Mouse (Mus musculus) olfactory bulb, adult 2 months (tissue): Measurements from ENCODE around the gene Chrna7. TPM values are rescaled to one million over a fixed set of nuclear protein-coding genes. Genes with fewer than 3 reads are reported as not detected.

Experiments used
- H3K27ac ChIP-seq: fragments of 200-500 bp; 2 replicates; pipeline ENCODE4 v1.5.1; 2012; ENCODE audit warnings: low read depth, low read length; ENCODE audit not compliant: insufficient read depth
- H3K4me1 ChIP-seq: fragments of 200-500 bp; 2 replicates; pipeline ENCODE4 v1.6.1; 2012; ENCODE audit warnings: low read length; ENCODE audit not compliant: control insufficient read depth, insufficient read depth
- H3K4me3 ChIP-seq: fragments of 200-500 bp; 2 replicates; pipeline ENCODE4 v1.5.1; 2012; ENCODE audit warnings: mild to moderate bottlenecking, low read depth, low read length, moderate library complexity; ENCODE audit not compliant: insufficient read depth
- CTCF ChIP-seq: fragments of 200-500 bp; IDR thresholded peaks from 2 replicates; pipeline ENCODE4 v1.5.1; 2012; ENCODE audit warnings: low read depth, mild to moderate bottlenecking, low read length, moderate library complexity; ENCODE audit not compliant: insufficient read depth
- POLR2A ChIP-seq: fragments of 200-500 bp; IDR thresholded peaks from 2 replicates; pipeline ENCODE4 v1.6.1; 2012; ENCODE audit warnings: mild to moderate bottlenecking, low read depth, low read length, moderate library complexity; ENCODE audit not compliant: insufficient read depth
- WGBS: fragments of 180-500 bp; shearing (Covaris S2); methylation state at CpG from one replicate; pipeline ENCODE4 v1.1.7; 2018; 5-methylcytosine and 5-hydroxymethylcytosine counted together
- polyA plus RNA-seq: library from polyadenylated mRNA; stranded (reverse); fragments of >200 nt; gene quantifications from 2 replicates; pipeline ENCODE4 v1.2.4, GENCODE M21; 2012; ENCODE audit warnings: low replicate concordance; ENCODE audit not compliant: missing spikeins, insufficient read depth, insufficient read length

Chrna7 gene
- polyA plus RNA-seq, 1 experiment = not detected

GRCm38 (mm10) chr7:63113252-63113651, 99.1 kb downstream of the Chrna7 start:
- H3K4me1 ChIP-seq = no peaks in the 10 kb centered on the region
- 88% methylated on average over 2 of the region's 2 CpGs for WGBS
- no peak overlapping the region for H3K27ac ChIP-seq
- H3K4me3 ChIP-seq = no peak overlapping the region
- TF ChIP-seq POLR2A = no peak
- TF ChIP-seq CTCF = no peak

DNA sequence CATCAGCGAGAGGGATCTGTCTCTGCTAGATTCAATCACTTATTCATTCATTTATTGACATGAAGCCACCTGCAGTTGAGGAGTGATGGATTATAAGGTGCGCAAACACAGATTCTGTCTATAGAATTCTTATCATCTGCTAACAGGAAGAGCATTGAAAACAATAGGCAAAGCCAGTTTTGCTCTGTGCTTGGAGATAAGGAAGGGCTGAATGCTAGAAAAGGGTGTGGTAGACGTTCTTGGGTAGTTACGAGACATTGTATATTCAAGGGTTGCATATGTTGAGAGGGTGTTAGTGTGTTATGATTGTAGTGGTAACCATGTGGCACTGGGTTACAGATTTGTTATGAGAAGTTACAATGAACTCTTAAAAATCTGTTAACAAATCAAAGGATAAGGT, 103.0 kb downstream of the Chrna7 start:
- no peak overlapping the region for H3K4me3 ChIP-seq
- TF ChIP-seq POLR2A (no peak), CTCF (no peak)
- 94% methylated on average over 4 of the region's 4 CpGs for WGBS
- H3K27ac ChIP-seq = no peak overlapping the region
- H3K4me1 ChIP-seq = no peaks in the 10 kb centered on the region

- 71% methylated on average over 4 of the region's 4 CpGs for WGBS
- Histone ChIP-seq H3K27ac (no peak overlapping the region), H3K4me3 (no peak overlapping the region), H3K4me1 (peaks cover 4% of the 10 kb centered on the region)
- TF ChIP-seq POLR2A (no peak), CTCF (no peak)
These were observed 126.4 kb downstream of the Chrna7 start for GRCm38 (mm10) chr7:63085954-63086353.

DNA sequence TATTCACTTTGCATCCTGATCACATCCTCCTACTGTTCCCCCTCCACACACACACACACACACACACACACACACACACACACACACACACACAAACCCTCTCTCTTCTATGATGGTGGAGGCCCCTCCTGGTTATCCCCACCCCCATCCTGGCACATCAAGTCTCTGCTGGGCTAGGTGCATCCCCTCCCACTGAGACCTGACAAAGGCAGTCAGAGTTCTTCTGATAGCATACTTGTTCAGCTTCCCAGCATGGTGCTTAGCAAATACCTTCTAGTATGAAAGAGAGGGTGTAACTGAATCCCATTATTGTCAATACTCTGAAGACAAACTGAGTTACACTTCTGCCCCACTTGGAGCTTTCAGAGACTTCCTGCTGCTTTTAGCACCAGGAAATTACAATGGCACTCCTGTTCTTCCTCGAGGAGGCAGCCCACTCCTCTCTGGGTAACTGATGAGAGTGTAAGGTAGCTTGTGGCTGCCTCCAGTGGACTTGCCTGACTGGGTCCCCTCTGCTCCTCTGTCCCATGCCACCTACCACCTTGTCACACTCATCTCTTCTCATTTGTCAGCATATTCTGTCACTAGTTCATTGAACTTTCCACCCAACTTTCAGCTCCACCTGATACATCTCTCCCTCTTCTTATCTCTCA, 127.9 kb downstream of the Chrna7 start:
- no peak overlapping the region for H3K27ac ChIP-seq
- WGBS = 0% methylated on average over 1 of the region's 1 CpGs
- TF ChIP-seq POLR2A = no peak
- no peak for TF ChIP-seq CTCF
- H3K4me3 ChIP-seq = no peak overlapping the region
- H3K4me1 ChIP-seq = peaks cover 4% of the 10 kb centered on the region

GRCm38 (mm10) chr7:63060996-63061395, 151.4 kb downstream of the Chrna7 start:
- Histone ChIP-seq H3K4me3 (no peak overlapping the region), H3K4me1 (no peaks in the 10 kb centered on the region), H3K27ac (no peak overlapping the region)
- 76% methylated on average over 2 of the region's 2 CpGs for WGBS
- no peak for TF ChIP-seq CTCF
- no peak for TF ChIP-seq POLR2A

Other genes starting within 250 kb of the Chrna7 start
- gene Otud7a, start 232.2 kb upstream of the Chrna7 start, polyA plus RNA-seq = not detected in 2 replicates